Mouse (Mus musculus) embryonic stem cell, embryonic (primary cell): ENCODE measurements around the gene Slc25a29.

Experiments
- CTCF ChIA-PET, 4 experiments: fragments of 300-600 bp in 2 of 4; fragments of 350-600 bp in 2 of 4; sonication (Branson Sonifier 250); formaldehyde crosslinking; loops; one replicate each; lab custom pipeline; 2022; ENCODE audit warnings: inconsistent platforms in 2 of 4; lab: Charles Lee
- POLR2A ChIA-PET, 4 experiments: fragments of 300-600 bp in 2 of 4; fragments of 350-600 bp in 2 of 4; sonication (Branson Sonifier 250); formaldehyde crosslinking; loops; one replicate each; lab custom pipeline; 2022; ENCODE audit warnings: antibody characterized with exemption in 4 of 4, inconsistent platforms in 1 of 4; lab: Charles Lee

Slc25a29 gene

DNA sequence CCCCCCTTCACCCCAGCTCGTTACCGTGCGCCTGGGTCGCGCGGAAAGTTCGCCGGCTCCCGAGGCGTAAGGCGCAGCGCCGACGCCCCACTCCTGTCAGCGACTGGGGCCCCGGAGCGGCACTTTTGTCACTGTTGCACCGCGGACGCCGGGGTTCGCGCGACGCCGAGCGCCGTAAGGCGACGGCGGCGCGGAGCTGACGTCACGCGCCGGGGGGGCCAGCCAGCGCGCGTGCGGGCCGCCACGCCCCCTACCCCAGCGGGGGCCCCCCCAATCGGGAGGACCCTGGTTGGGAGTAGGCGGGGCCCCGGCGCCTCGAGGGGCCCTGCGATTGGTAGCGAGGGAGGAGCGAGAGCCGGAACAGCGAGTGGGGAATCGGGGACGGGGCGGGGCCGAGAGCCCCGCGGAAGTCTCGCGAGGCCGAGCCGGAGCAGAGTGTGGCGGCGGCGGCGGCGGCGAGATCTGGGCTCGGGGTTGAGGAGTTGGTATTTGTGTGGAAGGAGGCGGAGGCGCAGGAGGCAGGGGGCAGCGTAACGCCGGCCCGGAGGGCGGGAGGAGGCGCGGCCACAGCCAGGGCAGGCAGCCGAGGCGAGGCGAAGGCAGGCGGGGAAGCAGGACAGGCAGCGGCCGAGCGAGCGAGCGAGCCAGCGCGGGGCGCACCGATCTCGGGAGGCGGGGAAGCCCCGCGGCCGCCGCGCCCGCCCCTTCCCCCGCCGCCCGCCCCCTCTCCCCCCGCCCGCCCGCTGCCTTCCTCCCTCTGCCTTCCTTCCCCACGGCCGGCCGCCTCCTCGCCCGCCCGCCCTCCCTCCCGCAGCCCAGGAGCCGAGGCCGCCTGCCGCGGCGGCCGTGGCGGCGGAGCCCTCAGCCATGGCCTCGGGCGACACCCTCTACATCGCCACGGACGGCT lies 42.9 kb downstream of the Slc25a29 start, which contains the start of gene Yy1:
Yy1 (plus strand) TSS at position 428 of the 907 bp plus-strand sequence.
- ChIA-PET POLR2A (interaction anchor here (0.5 to 2.6 kb wide), 52 partner anchors 8 to 738 kb away, joined by 3 to 12 read pairs (median 4); partner anchors contain the start of genes Evl (in 4 of the 4), Wars (in 2 of the 4), Wdr25 (in 2 of the 4) and Degs2 (in 1 of the 4)), CTCF (interaction anchor here in 1 of 4 experiments (1.3 kb wide), 1 partner anchor 35 kb away, joined by 3 read pairs; no protein-coding TSS in a partner anchor)

- POLR2A ChIA-PET: interaction anchor here (0.5 to 2.7 kb wide), 53 partner anchors 9 to 861 kb away, joined by 3 to 12 read pairs (median 4); partner anchors contain the start of genes Evl (in 3 of the 4), Degs2 (in 1 of the 4), Wars (in 1 of the 4) and Wdr25 (in 1 of the 4)
These were observed 43.5 kb downstream of the Slc25a29 start for GRCm38 (mm10) chr12:108792152-108792545.

DNA sequence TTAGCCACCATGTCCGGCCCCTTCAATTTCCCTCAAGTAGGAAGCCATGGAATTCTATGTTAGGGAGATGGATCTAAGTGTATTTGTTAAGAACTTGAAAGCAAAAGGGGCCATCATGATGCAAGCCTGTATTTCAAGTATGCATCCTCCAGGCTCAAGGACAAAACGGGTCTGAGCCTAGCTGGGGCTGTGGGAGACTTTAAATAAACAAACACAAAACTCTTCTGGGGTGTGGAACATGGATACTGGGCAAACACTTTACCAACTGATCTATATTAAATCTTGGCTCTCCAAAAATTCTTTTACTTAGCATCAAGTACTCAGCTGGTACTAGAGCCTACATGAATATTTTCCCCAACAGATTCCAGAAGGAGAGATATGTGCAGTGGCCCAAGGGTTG lies 48.4 kb downstream of the Slc25a29 start:
- ChIA-PET POLR2A (interaction anchor here in 1 of 4 experiments (1.3 kb wide), 1 partner anchor 9 kb away, joined by 5 read pairs; no protein-coding TSS in a partner anchor), CTCF (no interaction called here)

More at GRCm38 (mm10) chr12:108792152-108792545, 43.5 kb downstream of the Slc25a29 start:
- CTCF ChIA-PET: interaction anchor here in 1 of 4 experiments (1.3 kb wide), 1 partner anchor 35 kb away, joined by 3 read pairs; no protein-coding TSS in a partner anchor

DNA sequence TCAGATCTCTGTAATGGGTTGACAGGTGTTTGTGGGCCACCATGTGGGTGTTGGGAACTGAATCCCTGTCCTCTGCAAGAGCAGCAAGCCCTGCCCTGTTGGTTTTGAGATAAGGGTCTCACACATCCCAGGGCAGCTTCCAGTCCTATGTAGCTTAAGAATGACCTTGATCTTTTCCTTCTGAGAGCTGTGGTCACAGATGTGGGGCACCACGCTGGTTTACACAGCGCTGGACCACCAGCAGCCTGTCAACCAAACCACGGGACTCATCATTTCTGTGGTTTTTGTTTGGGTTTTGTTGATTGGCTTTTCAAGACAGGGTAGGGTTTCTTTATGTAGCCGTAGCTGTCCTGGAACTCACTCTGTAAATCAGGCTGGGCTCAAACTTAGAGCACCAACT lies 50.5 kb downstream of the Slc25a29 start:
- ChIA-PET POLR2A (interaction anchor here in 2 of 4 experiments (0.8 to 1.9 kb wide), 13 partner anchors 10 to 232 kb away, joined by 3 to 6 read pairs (median 4); partner anchors contain the start of gene Evl (in 1 of the 2)), CTCF (interaction anchor here in 1 of 4 experiments (1.0 kb wide), 1 partner anchor 171 kb away, joined by 3 read pairs; no protein-coding TSS in a partner anchor)

GRCm38 (mm10) chr12:108780108-108780877 lies 55.4 kb downstream of the Slc25a29 start:
- ChIA-PET CTCF (interaction anchor here in 2 of 4 experiments (0.5 to 0.6 kb wide), 2 partner anchors 22 to 126 kb away, joined by 3 to 5 read pairs; no protein-coding TSS in a partner anchor), POLR2A (interaction anchor here in 1 of 4 experiments (0.8 to 1.1 kb wide), 2 partner anchors 11 to 12 kb away, joined by 3 to 4 read pairs; no protein-coding TSS in a partner anchor)
